Mouse (Mus musculus) embryonic facial prominence, embryonic 13.5 days (tissue): ENCODE results near the gene Pld1. TPM values are rescaled to one million over a fixed set of nuclear protein-coding genes. Genes with fewer than 3 reads are reported as not detected.
A peak's percentile ranks its signal among the peaks of the same experiment; 100 is the strongest.
"Not testable (repeated sequence)": the region's sequence is repeated elsewhere in the genome, so short reads cannot be mapped to it uniquely, and the experiment has no call there.

Experiments
- ATAC-seq: fragments of 200-750 bp; cut with Nextera tagmentation; 2 replicates; pipeline ENCODE4 v1.8.0; 2017; ENCODE audit warnings: low read depth; ENCODE audit not compliant: insufficient number of reproducible peaks, insufficient read depth, low FRiP score, low TSS enrichment
- H3K27ac ChIP-seq: fragments of 300-500 bp; sonication (generic); 2 replicates; pipeline ENCODE4 v1.5.1; 2015; ENCODE audit warnings: moderate library complexity, mild to moderate bottlenecking, inconsistent platforms
- H3K27me3 ChIP-seq: fragments of 300-500 bp; sonication (generic); 2 replicates; pipeline ENCODE4 v1.6.1; 2015; ENCODE audit warnings: mild to moderate bottlenecking, inconsistent platforms
- H3K36me3 ChIP-seq: fragments of 300-500 bp; sonication (generic); 2 replicates; pipeline ENCODE4 v1.6.1; 2015; ENCODE audit warnings: mild to moderate bottlenecking, inconsistent platforms
- H3K4me1 ChIP-seq: fragments of 300-500 bp; sonication (generic); 2 replicates; pipeline ENCODE4 v1.6.1; 2015; ENCODE audit warnings: inconsistent platforms
- H3K4me2 ChIP-seq: fragments of 300-500 bp; sonication (generic); 2 replicates; pipeline ENCODE4 v1.6.1; 2015; ENCODE audit warnings: moderate library complexity, mild to moderate bottlenecking, inconsistent platforms
- H3K4me3 ChIP-seq: fragments of 300-500 bp; sonication (generic); 2 replicates; pipeline ENCODE4 v1.5.1; 2015; ENCODE audit warnings: mild to moderate bottlenecking, inconsistent platforms
- H3K9ac ChIP-seq: fragments of 300-500 bp; sonication (generic); 2 replicates; pipeline ENCODE4 v1.6.1; 2015; ENCODE audit warnings: mild to moderate bottlenecking, inconsistent platforms
- H3K9me3 ChIP-seq: fragments of 300-500 bp; sonication (generic); 2 replicates; pipeline ENCODE4 v1.6.1; 2016; ENCODE audit warnings: inconsistent platforms
- WGBS: fragments of 180-500 bp; shearing (Covaris S2); methylation state at CpG from one replicate; pipeline ENCODE4 v1.1.7; 2015; ENCODE audit warnings: mixed read lengths; 5-methylcytosine and 5-hydroxymethylcytosine counted together
- polyA plus RNA-seq: library from polyadenylated mRNA; unstranded; fragments of >200 nt; fragmentation: Nextera tagmentation; extraction: Ambion mirVana; gene quantifications from 2 replicates; pipeline ENCODE4 v1.2.1, GENCODE M21; 2015

Pld1 gene
- polyA plus RNA-seq, 1 experiment from 2014 or later, result 4.6 TPM

DNA sequence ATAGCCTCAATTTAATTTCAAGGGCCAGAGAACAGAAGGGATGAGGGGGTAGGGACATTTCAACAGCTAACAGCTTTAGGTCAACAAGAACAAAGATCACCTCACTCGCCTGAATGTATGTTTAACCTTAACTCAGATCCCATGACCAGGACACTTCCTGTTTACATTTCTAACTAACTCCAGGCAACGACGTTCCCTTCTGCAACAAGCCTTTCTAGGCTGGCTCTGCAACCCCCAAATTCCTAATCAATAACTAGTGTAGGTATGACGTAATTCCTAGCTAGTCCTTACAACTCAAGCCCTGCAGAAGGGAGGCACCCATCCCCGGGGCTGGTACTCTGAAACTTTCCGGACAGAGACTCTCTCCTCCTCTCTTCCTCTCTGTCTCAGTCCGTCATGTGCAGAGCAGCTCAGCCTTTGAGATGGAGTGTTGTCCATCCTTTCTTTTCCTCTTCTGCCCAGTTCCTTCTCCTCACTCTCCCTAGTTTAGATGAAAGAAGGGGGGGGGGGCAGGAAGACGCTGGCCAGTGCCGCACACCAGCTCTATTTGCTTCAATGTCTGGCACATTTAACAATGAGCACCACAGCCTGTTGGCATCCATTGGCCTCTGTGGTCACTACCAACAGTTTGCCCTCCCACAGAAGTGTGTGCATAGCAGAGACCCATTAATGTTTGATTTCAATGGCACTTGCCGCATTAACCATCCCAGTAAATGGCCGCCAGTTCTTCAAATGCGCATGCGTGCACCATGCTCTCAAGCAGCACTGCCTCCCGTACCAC lies 19.6 kb upstream of the Pld1 start:
- Histone ChIP-seq H3K9me3 (0 out of 2 replicates have a peak, but pooled peaks cover 5% of the 10 kb centered on the region), H3K27me3 (no peaks in the 10 kb centered on the region), H3K4me1 (no peaks in the 10 kb centered on the region), H3K4me2 (no peak overlapping the region), H3K9ac (no peak overlapping the region), H3K4me3 (no peak overlapping the region), H3K27ac (no peak overlapping the region), H3K36me3 (no peaks in the 10 kb centered on the region)
- 72% methylated on average over 14 of the region's 14 CpGs for WGBS
- no peak for ATAC-seq

DNA sequence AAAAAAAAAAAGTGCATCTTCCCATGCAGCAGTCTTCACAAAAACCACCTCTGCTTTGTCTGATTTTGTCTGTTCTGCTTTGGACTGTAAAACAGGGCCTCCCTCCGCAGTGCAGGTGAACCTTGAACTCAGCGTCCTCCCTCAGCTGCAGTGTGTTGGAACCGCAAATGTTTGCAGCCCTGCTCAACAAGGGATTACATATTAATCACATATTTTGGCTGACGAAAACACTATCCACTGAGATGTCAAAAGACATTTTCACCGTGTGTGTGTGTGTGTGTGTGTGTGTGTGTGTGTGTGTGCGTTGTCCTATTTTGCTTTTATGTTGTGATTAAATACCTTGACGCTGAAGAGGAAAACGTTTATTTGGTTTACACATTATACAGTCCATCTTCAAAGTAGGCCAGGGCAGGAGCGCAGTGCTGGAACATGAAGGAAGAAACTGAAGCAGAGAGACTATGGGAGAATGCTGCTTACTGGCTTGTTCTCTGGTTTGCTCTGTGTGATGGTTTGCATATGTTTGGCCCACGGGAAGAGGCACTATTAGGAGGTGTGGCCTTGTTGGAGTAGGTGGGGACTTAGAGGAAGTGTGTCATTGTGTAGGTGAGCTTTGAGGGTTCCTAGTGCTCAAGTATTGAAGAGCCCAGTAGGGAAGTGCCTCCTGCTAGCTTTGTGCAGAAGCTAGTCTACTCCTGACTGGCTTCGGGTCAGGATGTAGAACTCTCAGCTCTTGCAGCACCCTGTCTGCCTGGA lies 17.1 kb upstream of the Pld1 start:
- Histone ChIP-seq H3K9me3 (0 out of 2 replicates have a peak, but pooled peaks cover 5% of the 10 kb centered on the region), H3K4me2 (no peak overlapping the region), H3K27ac (no peak overlapping the region), H3K36me3 (no peaks in the 10 kb centered on the region), H3K27me3 (no peaks in the 10 kb centered on the region), H3K4me1 (no peaks in the 10 kb centered on the region), H3K4me3 (no peak overlapping the region), H3K9ac (no peak overlapping the region)
- 85% methylated on average over 11 of the region's 11 CpGs for whole genome bisulfite sequencing
- no peak for ATAC-seq

DNA sequence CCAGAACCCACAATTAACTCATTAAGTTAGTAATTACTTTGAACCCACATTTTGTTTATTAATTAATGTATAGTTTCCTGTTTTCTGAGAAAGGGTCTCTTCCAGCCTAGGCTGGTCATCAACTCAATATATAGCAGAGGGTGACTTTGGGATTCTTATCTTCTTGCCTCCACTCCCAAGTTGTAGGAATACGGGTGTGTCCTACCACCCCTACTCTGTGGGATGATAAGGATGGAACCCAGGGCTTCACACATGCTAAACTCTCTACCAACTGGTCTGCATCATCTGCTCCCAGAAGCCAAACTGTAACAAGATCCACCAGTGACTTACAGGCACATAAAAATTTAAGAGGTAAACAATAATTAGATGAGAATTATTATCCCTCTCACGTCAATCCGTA lies 14.5 kb upstream of the Pld1 start:
- no peak overlapping the region for H3K4me2 ChIP-seq
- no peak overlapping the region for H3K9ac ChIP-seq
- H3K9me3 ChIP-seq, result 0 out of 2 replicates have a peak, but pooled peaks cover 5% of the 10 kb centered on the region
- WGBS, result 74% methylated on average over 3 of the region's 3 CpGs
- no peaks in the 10 kb centered on the region for H3K27me3 ChIP-seq
- no peak overlapping the region for H3K27ac ChIP-seq
- no peak overlapping the region for H3K4me3 ChIP-seq
- no peaks in the 10 kb centered on the region for H3K36me3 ChIP-seq
- ATAC-seq, result no peak
- H3K4me1 ChIP-seq, result no peaks in the 10 kb centered on the region

DNA sequence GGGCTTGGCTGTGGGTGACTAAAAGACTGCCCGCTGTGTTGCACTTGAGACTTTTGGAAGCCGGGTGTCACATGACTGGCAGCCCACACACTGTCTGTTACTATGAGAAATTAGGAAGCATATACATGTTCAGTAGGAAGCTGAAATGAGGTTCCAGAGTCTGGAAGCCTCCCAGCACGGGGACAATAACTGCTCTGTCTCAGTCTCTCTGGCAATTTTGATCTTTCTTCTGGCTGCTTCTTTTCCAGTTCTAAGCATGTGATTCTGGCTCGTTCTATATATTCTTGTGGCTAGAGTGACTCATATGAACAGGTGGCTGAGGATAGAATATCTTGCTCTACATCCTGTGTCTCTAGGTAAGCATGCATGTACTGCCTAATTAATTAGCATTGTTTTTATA lies 9.3 kb upstream of the Pld1 start:
- Histone ChIP-seq H3K4me1 (no peaks in the 10 kb centered on the region), H3K27ac (no peak overlapping the region), H3K9me3 (no peaks in the 10 kb centered on the region), H3K27me3 (no peaks in the 10 kb centered on the region), H3K4me3 (no peak overlapping the region), H3K36me3 (no peaks in the 10 kb centered on the region), H3K4me2 (no peak overlapping the region), H3K9ac (no peak overlapping the region)
- 80% methylated on average over 4 of the region's 4 CpGs for WGBS
- no peak for ATAC-seq

DNA sequence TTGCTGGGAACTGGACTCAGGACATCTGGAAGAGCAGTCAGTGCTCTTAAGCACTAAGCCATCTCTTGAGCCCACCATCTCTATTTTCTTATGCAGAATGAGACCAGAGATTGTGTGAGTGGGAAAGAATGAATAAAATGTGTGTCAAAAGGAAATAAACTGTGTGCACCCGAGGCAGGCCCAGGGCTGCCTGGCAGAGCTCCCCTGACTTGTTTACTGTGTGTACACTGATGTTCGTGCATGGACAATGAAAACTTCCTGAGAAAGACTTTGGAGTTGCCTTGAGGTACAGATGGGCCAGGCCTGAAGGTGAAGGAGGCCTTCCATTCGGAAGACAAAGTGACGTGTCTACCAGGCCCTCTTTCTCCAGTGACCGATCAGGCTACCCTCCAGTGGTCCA lies 6.1 kb upstream of the Pld1 start:
- H3K27me3 ChIP-seq, result no peaks in the 10 kb centered on the region
- 0 out of 2 replicates have a peak, but pooled peaks cover 4% of the 10 kb centered on the region for H3K4me1 ChIP-seq
- no peak overlapping the region for H3K9ac ChIP-seq
- no peak for ATAC-seq
- WGBS, result 92% methylated on average over 5 of the region's 5 CpGs
- no peaks in the 10 kb centered on the region for H3K36me3 ChIP-seq
- no peaks in the 10 kb centered on the region for H3K9me3 ChIP-seq
- no peak overlapping the region for H3K4me2 ChIP-seq
- H3K27ac ChIP-seq, result no peak overlapping the region
- H3K4me3 ChIP-seq, result no peak overlapping the region

DNA sequence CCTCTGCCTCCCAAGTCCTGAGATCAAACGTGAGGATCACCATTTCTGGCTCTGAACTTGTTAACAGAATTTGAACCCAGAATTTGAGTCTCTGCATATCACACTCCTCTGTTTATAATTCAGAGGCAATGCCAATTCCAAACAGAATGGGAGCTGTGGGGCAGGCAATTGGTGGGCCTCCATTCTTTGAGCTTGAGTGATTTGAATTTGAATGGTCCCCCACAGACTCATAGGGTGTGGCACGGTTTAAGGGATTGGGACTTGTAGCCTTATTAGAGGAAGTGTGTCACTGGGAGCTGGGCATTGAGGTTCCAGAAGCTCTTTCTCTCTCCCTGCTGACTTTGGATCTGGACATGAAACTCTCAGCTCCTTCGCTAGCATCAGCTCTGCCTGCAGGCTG lies 2.9 kb upstream of the Pld1 start:
- no peak overlapping the region for H3K4me3 ChIP-seq
- H3K4me1 ChIP-seq, result peaks cover 21% of the 10 kb centered on the region
- H3K9me3 ChIP-seq, result no peaks in the 10 kb centered on the region
- no peaks in the 10 kb centered on the region for H3K36me3 ChIP-seq
- H3K27me3 ChIP-seq, result 0 out of 2 replicates have a peak, but pooled peaks cover 5% of the 10 kb centered on the region
- ATAC-seq, result no peak
- no peak overlapping the region for H3K9ac ChIP-seq
- H3K4me2 ChIP-seq, result no peak overlapping the region
- 71% methylated on average over 3 of the region's 3 CpGs for WGBS
- H3K27ac ChIP-seq, result no peak overlapping the region

DNA sequence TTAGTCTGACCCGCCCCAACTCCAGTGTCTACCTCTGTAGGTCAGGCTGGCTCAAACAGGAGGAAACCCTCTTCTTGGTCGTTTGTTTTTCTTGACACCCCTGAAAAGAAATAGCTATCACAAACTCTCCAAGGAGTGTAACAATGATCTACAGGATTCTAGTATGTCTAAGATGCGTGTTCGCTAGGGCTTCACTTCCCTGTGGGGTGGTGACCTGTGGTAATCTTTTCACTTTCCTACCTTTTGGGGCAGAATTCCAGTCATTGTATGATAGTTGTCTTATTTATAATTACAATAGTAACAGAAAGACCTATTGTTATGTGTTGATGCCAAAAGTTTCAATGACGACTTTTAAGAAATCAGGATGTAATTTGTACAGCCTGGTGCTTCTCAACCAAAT lies 1.8 kb upstream of the Pld1 start:
- WGBS, result 70% methylated on average over 5 of the region's 5 CpGs
- no peak overlapping the region for H3K27ac ChIP-seq
- 0 out of 2 replicates have a peak, but pooled peaks cover 5% of the 10 kb centered on the region for H3K27me3 ChIP-seq
- H3K36me3 ChIP-seq, result no peaks in the 10 kb centered on the region
- peaks cover 30% of the 10 kb centered on the region for H3K4me1 ChIP-seq
- no peak overlapping the region for H3K4me2 ChIP-seq
- H3K4me3 ChIP-seq, result no peak overlapping the region
- H3K9ac ChIP-seq, result no peak overlapping the region
- ATAC-seq, result no peak
- no peaks in the 10 kb centered on the region for H3K9me3 ChIP-seq

DNA sequence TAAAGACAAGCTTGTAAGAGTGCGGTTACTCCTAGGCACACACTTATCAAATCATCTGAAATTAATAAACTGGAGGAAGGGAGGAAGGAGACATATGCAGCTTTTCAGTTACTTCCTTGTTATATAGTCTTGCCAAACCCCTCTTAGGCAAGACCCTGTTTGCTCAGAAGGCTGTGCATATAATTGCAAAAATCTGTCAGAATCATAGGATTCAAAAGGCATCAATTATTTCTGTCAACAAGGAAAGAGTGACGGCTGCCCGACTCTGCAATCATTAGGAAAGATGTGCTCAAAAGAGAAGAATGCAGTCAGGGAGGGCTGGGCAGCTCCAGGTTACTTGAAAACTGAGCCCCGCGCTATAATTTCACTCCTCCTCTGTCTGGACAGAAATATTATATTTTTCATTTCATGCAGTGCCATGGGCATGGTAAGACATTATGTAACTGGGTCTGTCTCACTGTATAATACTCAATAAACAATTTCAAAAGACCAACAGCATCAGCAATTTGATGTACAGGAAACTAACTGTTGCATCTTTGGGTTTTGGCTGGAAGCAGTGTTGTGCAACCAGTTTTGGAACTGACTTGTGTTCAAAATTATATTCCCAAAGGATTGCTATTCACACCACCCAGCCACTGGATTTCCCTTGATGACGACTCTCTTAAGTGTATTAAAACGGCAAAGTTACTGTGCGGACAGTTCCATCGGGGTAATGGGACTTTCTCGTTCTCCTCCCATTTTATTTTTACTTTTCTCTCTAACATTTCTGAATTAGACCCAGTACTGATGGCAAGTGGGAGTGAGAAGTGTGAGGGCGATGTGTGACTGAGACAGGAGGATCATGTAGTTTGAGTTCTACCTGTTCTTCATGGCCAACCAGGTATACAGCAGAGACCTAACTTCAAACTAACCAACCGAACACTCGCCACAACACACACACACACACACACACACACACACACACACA lies 1.1 kb upstream of the Pld1 start:
- H3K4me3 ChIP-seq, result peak overlapping the region; percentile 61; the same call in 1 of the 2 replicates
- peak overlapping the region; percentile 98; the same call in 1 of the 2 replicates for H3K4me2 ChIP-seq
- ATAC-seq, result no peak
- 53% methylated on average over 13 of the region's 13 CpGs for WGBS
- H3K27me3 ChIP-seq, result 0 out of 2 replicates have a peak, but pooled peaks cover 5% of the 10 kb centered on the region
- no peak overlapping the region for H3K27ac ChIP-seq
- no peaks in the 10 kb centered on the region for H3K36me3 ChIP-seq
- no peaks in the 10 kb centered on the region for H3K9me3 ChIP-seq
- peaks cover 30% of the 10 kb centered on the region for H3K4me1 ChIP-seq
- no peak overlapping the region for H3K9ac ChIP-seq

DNA sequence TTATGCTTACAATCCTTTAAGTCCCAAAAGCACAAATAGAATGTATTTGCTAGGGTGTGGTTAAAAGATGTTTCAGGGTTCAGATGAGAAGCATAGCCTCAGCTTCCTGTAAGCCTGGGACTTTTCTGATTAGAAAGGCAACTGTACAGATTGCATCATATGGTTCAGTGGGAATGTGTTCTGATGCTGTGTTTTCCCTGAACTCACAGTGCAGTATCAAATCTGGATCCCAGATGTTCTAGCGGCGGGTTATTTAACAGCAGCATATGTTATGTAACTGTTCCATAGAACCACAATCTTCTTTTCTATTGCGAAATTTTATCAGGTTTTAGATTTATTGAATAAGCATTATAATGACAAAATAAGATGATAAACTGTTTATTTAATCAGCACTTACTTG lies 3.1 kb downstream of the Pld1 start:
- Histone ChIP-seq H3K36me3 (no peaks in the 10 kb centered on the region), H3K9ac (no peak overlapping the region), H3K4me3 (no peak overlapping the region), H3K27me3 (0 out of 2 replicates have a peak, but pooled peaks cover 5% of the 10 kb centered on the region), H3K9me3 (no peaks in the 10 kb centered on the region), H3K4me1 (peaks cover 30% of the 10 kb centered on the region), H3K27ac (no peak overlapping the region), H3K4me2 (no peak overlapping the region)
- 38% methylated on average over 3 of the region's 3 CpGs for WGBS
- ATAC-seq, result no peak

DNA sequence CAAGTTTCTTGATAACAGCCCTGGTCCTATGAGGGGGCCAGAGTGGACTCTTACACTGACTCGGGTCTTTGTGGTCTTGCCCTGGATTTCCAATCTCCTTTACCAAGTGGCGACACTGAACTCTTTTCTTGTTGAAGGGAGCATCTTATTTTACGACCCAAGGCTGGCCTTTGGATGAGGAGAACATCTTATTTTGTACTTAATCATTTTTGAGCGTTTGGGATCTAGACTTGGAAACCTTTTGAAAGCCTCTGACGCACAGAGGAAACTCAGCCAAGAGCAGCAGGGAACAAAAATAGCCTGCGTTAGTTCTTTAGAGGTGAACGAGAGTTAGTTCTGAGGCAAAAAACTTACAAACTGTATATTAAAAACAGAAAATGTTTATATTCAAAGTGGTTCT lies 4.5 kb downstream of the Pld1 start:
- no peaks in the 10 kb centered on the region for H3K9me3 ChIP-seq
- no peaks in the 10 kb centered on the region for H3K36me3 ChIP-seq
- no peak overlapping the region for H3K4me3 ChIP-seq
- H3K4me2 ChIP-seq, result no peak overlapping the region
- no peak for ATAC-seq
- WGBS, result 80% methylated on average over 7 of the region's 7 CpGs
- peak overlapping the region; percentile 11; the same call in 1 of the 2 replicates for H3K27ac ChIP-seq
- H3K9ac ChIP-seq, result no peak overlapping the region
- 0 out of 2 replicates have a peak, but pooled peaks cover 5% of the 10 kb centered on the region for H3K27me3 ChIP-seq
- H3K4me1 ChIP-seq, result peaks cover 23% of the 10 kb centered on the region

DNA sequence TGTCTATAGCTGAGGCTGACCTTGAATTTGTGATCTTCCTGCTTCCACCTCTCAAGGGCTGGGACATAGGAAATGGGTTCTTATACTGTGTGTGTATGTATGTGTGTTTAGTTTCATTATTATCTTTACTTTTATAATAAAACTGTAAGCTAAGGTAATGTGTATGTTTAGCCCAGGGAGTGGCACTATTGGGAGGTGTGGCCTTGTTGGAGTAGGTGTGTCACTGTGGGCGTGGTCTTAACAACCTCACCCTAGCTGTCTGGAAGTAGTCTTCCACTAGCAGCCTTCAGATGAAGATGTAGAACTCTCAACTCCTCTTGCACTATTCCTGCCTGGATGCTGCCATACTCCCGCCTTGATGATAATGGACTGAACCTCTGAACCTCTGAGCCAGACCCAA lies 6.9 kb downstream of the Pld1 start:
- not testable (repeated sequence) for H3K9me3 ChIP-seq, H3K27me3 ChIP-seq, H3K9ac ChIP-seq, H3K27ac ChIP-seq, ATAC-seq, H3K4me2 ChIP-seq, H3K36me3 ChIP-seq, H3K4me3 ChIP-seq
- H3K4me1 ChIP-seq, result peaks cover 26% of the 10 kb centered on the region
- WGBS, result 81% methylated on average over 2 of the region's 2 CpGs
